Mouse (Mus musculus): Measurements from ENCODE around the gene Slc27a4. TPM values are rescaled to one million over a fixed set of nuclear protein-coding genes. Genes with fewer than 3 reads are reported as not detected.

Gene Slc27a4
- total RNA-seq, 2 experiments from 2014 or later = 80.4 to 86.7 TPM

GRCm38 (mm10) chr2:29819363-29819762, 16.9 kb downstream of the Slc27a4 start:
- DNase-seq = no peak
- intact Hi-C loops (cut with DNase I) = no loop called here

GRCm38 (mm10) chr2:29820025-29820817, 17.8 kb downstream of the Slc27a4 start, which contains the start of gene Urm1:
TSS of gene Urm1 (plus strand) at chr2:29820075.
- intact Hi-C loops (cut with DNase I) = no loop called here
- DNase-seq = peak; percentile 76

- DNase-seq = no peak
- intact Hi-C loops (cut with DNase I) = no loop called here
These were observed 24.0 kb downstream of the Slc27a4 start for GRCm38 (mm10) chr2:29826318-29826925.

GRCm38 (mm10) chr2:29826926-29827708, 24.7 kb downstream of the Slc27a4 start:
- intact Hi-C loops (cut with DNase I) = no loop called here
- DNase-seq = peak; percentile 95

GRCm38 (mm10) chr2:29827709-29828024, 25.2 kb downstream of the Slc27a4 start:
- intact Hi-C loops (cut with DNase I) = no loop called here

GRCm38 (mm10) chr2:29831106-29831505, 28.7 kb downstream of the Slc27a4 start:
- no peak for DNase-seq
- intact Hi-C loops (cut with DNase I) = no loop called here

More at GRCm38 (mm10) chr2:29827709-29828024, 25.2 kb downstream of the Slc27a4 start:
- no peak for DNase-seq

- DNase-seq = no peak
- intact Hi-C loops (cut with DNase I) = no loop called here
These were observed 31.4 kb downstream of the Slc27a4 start for GRCm38 (mm10) chr2:29833796-29834195.

- no peak for DNase-seq
- intact Hi-C loops (cut with DNase I) = no loop called here
These were observed 33.0 kb downstream of the Slc27a4 start for GRCm38 (mm10) chr2:29835391-29835899.

GRCm38 (mm10) chr2:29839460-29839859, 37.0 kb downstream of the Slc27a4 start:
- DNase-seq = peak; percentile 35
- intact Hi-C loops (cut with DNase I) = no loop called here

GRCm38 (mm10) chr2:29843231-29844105, 41.0 kb downstream of the Slc27a4 start:
- no peak for DNase-seq
- intact Hi-C loops (cut with DNase I) = no loop called here

GRCm38 (mm10) chr2:29844115-29844514, 41.7 kb downstream of the Slc27a4 start:
- intact Hi-C loops (cut with DNase I) = no loop called here
- DNase-seq = no peak

GRCm38 (mm10) chr2:29844661-29845060, 42.2 kb downstream of the Slc27a4 start:
- DNase-seq = no peak
- intact Hi-C loops (cut with DNase I) = no loop called here

GRCm38 (mm10) chr2:29845636-29846035, 43.2 kb downstream of the Slc27a4 start:
- intact Hi-C loops (cut with DNase I) = no loop called here

GRCm38 (mm10) chr2:29846061-29846853, 43.8 kb downstream of the Slc27a4 start:
- intact Hi-C loops (cut with DNase I) = no loop called here
- peak; percentile 32 for DNase-seq

More at GRCm38 (mm10) chr2:29845636-29846035, 43.2 kb downstream of the Slc27a4 start:
- no peak for DNase-seq

GRCm38 (mm10) chr2:29846911-29847310, 44.5 kb downstream of the Slc27a4 start:
- DNase-seq = no peak
- intact Hi-C loops (cut with DNase I) = no loop called here

GRCm38 (mm10) chr2:29849041-29849440, 46.6 kb downstream of the Slc27a4 start:
- DNase-seq = no peak
- intact Hi-C loops (cut with DNase I) = no loop called here

GRCm38 (mm10) chr2:29849841-29850480, 47.5 kb downstream of the Slc27a4 start:
- DNase-seq = no peak
- intact Hi-C loops (cut with DNase I) = no loop called here

GRCm38 (mm10) chr2:29852957-29853485, 50.6 kb downstream of the Slc27a4 start:
- intact Hi-C loops (cut with DNase I) = no loop called here
- no peak for DNase-seq

- intact Hi-C loops (cut with DNase I) = no loop called here
These were observed 51.3 kb downstream of the Slc27a4 start for GRCm38 (mm10) chr2:29853736-29854135.

More at GRCm38 (mm10) chr2:29853736-29854135, 51.3 kb downstream of the Slc27a4 start:
- DNase-seq = no peak

Measured in left cerebral cortex, postnatal 4 days (tissue).